ENCODE assay signal across 19 mouse cellular contexts in the genomic region with DNA sequence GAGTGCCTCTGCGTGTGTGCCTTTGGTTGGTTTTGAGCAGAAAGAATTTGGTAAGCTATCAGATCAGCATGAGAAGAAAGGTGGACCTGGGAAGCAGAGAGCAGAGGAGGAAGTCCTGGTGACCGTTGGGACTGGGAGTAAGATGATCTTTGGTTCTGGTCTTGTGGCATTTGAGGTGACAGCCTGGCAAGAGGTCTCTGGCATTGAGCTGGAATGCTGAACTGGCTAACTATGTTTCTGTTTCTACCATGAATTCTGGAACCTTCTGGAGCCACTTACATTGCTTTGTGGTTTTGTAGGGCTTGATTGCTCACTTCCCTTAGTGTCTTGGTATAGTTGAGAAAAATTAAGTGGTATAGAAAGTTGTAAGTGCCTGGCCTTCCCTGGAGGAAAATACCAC. TPM values are rescaled to one million over a fixed set of nuclear protein-coding genes. Genes with fewer than 3 reads are reported as not detected.
A peak's percentile ranks its signal among the peaks of the same experiment; 100 is the strongest.
DNase-seq lines count a peak whose midpoint lies in the region; ATAC-seq and TF ChIP-seq lines count a peak whose summit lies in the region.
"Had no signal": no experiment of that assay in that cellular context is flagged by ENCODE, and none has a peak within 500 bp of the region (broad histone marks: within the 10 kb centered on the region; RNA-seq: fewer than 3 reads in every experiment).

No protein-coding gene starts in this region.

- peak; percentile 14 for DNase-seq in gastrocnemius, adult 18-20 months (ENCODE audit: low spot score)
- no peak for DNase-seq in gastrocnemius, postnatal 14 days
- DNase-seq in liver, adult 2 months (ENCODE audit: extremely low read depth, low read depth, low spot score) = peak; percentile 72
- no peak for DNase-seq in liver
- DNase-seq in adrenal gland, adult (ENCODE audit: inconsistent age in 2 of 2, low spot score in 1 of 2) = no peak
- no peak for DNase-seq in urinary bladder, postnatal 14 days (ENCODE audit: low spot score)
- DNase-seq in heart, adult 9 months (ENCODE audit: low spot score in 2 of 2) = no peak
- DNase-seq: adrenal gland, postnatal 10 days; cerebellum, adult 11 months; cerebellum, adult 8-10 months; cerebellum, postnatal 14 days; gastrocnemius, postnatal 25 days; heart, adult 18-20 months; heart, postnatal 14 days had no signal

- H3K9ac ChIP-seq in liver, adult 2 months (ENCODE audit: low read depth, low read length) = no peak overlapping the region
- H3K9ac ChIP-seq: forebrain, embryonic 15.5 days; heart, embryonic 15.5 days; hindbrain, embryonic 15.5 days had no signal

- no peak for TF ChIP-seq CTCF in liver, adult 2 months (IDR thresholded peaks at IDR 0.05; ENCODE audit: low read depth, low read length)

- ATAC-seq in megakaryocyte, adult 5-6 weeks (ENCODE audit: poor library complexity, severe bottlenecking) = 0 out of 2 replicates have a peak, but pooled peaks have one; percentile 33
- ATAC-seq: forebrain, embryonic 15.5 days; intestine, embryonic 16.5 days had no signal

- TF ChIP-seq POLR2A in liver, adult 2 months (IDR thresholded peaks at IDR 0.05; ENCODE audit: extremely low read depth, insufficient read depth, low read length) = no peak

- peaks cover 45% of the 10 kb centered on the region; the same call in 1 of the 2 replicates for H3K79me2 ChIP-seq in liver, adult 2 months (ENCODE audit: control insufficient read depth, insufficient read depth, low read length)

- WGBS in liver, adult 2 months = 33% methylated on average over 2 of the region's 2 CpGs

- intact Hi-C loops in gastrocnemius, postnatal 14 days (cut with DNase I; ENCODE audit: low total_unique reads) = no loop called here

- no peak overlapping the region for H3K4me3 ChIP-seq in liver, adult 2 months (ENCODE audit: insufficient read depth, low read depth, low read length)
- H3K4me3 ChIP-seq: forebrain, embryonic 15.5 days; heart, embryonic 15.5 days; hindbrain, embryonic 15.5 days had no signal

- no peaks in the 10 kb centered on the region; the same call in 1 of the 2 replicates for H3K36me3 ChIP-seq in liver, adult 2 months (ENCODE audit: control insufficient read depth, insufficient read depth, low read length)
- H3K36me3 ChIP-seq: forebrain, embryonic 15.5 days; heart, embryonic 15.5 days; hindbrain, embryonic 15.5 days had no signal

- H3K27me3 ChIP-seq in liver, adult 2 months (ENCODE audit: control insufficient read depth, insufficient read depth, low read length) = no peaks in the 10 kb centered on the region
- H3K27me3 ChIP-seq: forebrain, embryonic 15.5 days; heart, embryonic 15.5 days; hindbrain, embryonic 15.5 days had no signal

- peak overlapping the region; percentile 8 for H3K27ac ChIP-seq in liver, adult 2 months (replicated peaks; ENCODE audit: insufficient read depth, low read depth, low read length)
- H3K27ac ChIP-seq: forebrain, embryonic 15.5 days; heart, embryonic 15.5 days; hindbrain, embryonic 15.5 days had no signal

- peaks cover 20% of the 10 kb centered on the region for H3K4me1 ChIP-seq in liver, adult 2 months (ENCODE audit: control insufficient read depth, insufficient read depth, low read length)
- H3K4me1 ChIP-seq: forebrain, embryonic 15.5 days had no signal

RNA-seq across cellular contexts. Expression of gene Adcy7, which starts 34.6 kb away (rescaled TPM):
- total RNA-seq in gastrocnemius, adult 18-20 months (2021) = 1 to 10 TPM; 1.9 to 3.2 TPM
- total RNA-seq in gastrocnemius, postnatal 14 days (2021) = 10 to 100 TPM in 1 of 2 experiments, 1 to 10 TPM in 1; 6.8 to 13.3 TPM
- total RNA-seq in liver, adult 2 months (2014; rRNA removed) = 2.1 and 2.6 TPM in 2 replicates
- polyA plus RNA-seq in liver, adult 2 months (2012; rRNA removed) = 1.0 and 1.6 TPM in 2 replicates
- 43.5 and 58.4 TPM in 2 replicates for total RNA-seq in megakaryocyte, adult 5-6 weeks (2015)
- total RNA-seq in megakaryocyte, adult 5-6 weeks (2017) = 63.7 and 70.3 TPM in 2 replicates

RNA-seq across cellular contexts. Expression of gene Tent4b, which starts 38.6 kb away (rescaled TPM):
- total RNA-seq in gastrocnemius, adult 18-20 months (2021) = 10 to 100 TPM; 13.0 to 15.3 TPM
- total RNA-seq in gastrocnemius, postnatal 14 days (2021) = 10 to 100 TPM; 10.1 to 11.2 TPM
- 22.4 and 23.7 TPM in 2 replicates for total RNA-seq in liver, adult 2 months (2014; rRNA removed)
- polyA plus RNA-seq in liver, adult 2 months (2012; rRNA removed) = 17.3 and 18.0 TPM in 2 replicates
- total RNA-seq in megakaryocyte, adult 5-6 weeks (2015) = 30.2 and 40.9 TPM in 2 replicates
- total RNA-seq in megakaryocyte, adult 5-6 weeks (2017) = 36.6 and 40.6 TPM in 2 replicates

Comparison
In these comparisons a context has a peak if more than half of its experiments do, and no peak if none do; other contexts are left out.
1. DNase-seq: peak in gastrocnemius, adult 18-20 months (single experiment) and liver, adult 2 months (single experiment); none in gastrocnemius, postnatal 14 days (single experiment), liver (single experiment), adrenal gland, adult (0 of 2), urinary bladder, postnatal 14 days (single experiment) and heart, adult 9 months (0 of 2).